Mouse (Mus musculus): Measurements from ENCODE around the gene Cep97.
A peak's percentile ranks its signal among the peaks of the same experiment; 100 is the strongest.

- peak; percentile 99 for TF ChIP-seq CTCF (conservative IDR thresholded peaks at IDR 0.05; ENCODE audit: low read length)
- no peak for TF ChIP-seq NANOG (IDR thresholded peaks at IDR 0.05; ENCODE audit: borderline replicate concordance, low read length)
Observed at GRCm38 (mm10) chr16:55863149-55863815, 71.4 kb downstream of the Cep97 start.
